Mouse (Mus musculus): Measurements from ENCODE around the gene Usp36.

Usp36 gene

DNA sequence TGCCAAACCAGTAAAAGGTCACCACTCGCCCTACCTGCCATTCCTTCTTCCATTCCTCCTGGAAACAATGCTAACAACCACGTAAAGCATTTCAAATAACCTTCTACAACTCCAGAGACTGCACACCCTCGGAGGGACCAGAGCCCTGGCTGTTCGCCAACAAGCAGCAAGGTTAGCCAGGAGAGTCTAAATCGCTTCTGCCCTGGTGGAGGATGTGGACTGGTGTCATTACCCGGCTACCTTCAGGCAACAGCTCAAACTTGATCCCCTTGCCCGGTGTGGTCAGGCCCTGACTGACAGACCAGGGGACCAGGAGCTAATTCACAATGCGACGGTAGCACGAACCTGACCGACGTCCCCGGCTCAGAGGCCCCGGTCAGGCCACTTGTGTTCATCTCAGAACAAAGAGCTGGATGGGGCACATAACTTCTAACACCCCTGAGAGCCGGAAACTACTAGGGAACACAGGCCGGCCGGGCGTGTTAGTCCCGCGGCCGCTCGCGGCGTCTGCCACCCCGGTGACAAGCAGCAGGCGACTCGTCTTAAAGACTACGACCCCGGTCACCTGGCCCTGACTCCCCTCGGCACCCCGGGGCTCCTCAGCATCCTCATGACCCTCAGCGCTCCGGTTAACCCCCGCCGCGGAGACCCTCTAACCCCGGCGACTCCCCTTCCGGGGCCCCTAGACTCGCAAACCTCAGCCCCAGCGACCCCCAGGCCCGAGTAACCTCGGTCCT is 42.5 kb downstream of the Usp36 start:
- peak; percentile 23 for DNase-seq

GRCm38 (mm10) chr11:118246724-118247123 is 43.3 kb downstream of the Usp36 start:
- no peak for DNase-seq

GRCm38 (mm10) chr11:118245130-118245529 is 44.9 kb downstream of the Usp36 start:
- DNase-seq: no peak

GRCm38 (mm10) chr11:118243627-118244261 is 46.3 kb downstream of the Usp36 start:
- no peak for DNase-seq

DNA sequence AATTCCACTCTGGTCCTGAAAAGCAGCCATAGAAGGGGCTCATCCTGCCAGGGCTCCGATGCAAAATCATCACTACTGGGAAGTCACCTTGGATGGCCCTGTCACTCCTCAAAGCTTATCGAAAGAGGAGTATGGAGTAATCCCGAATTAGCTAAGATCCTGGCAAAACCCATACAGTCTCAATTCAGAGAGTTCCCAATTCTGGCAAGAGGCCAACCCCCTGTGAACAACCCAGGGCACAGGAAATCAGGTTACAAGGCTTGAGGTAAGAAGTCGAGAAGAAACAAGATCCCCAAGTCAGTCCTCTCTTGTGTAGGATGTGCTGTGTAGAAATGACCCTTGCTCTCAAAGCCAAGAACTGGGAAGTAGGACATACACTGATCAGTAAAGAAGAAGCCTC is 47.5 kb downstream of the Usp36 start:
- DNase-seq: no peak

DNA sequence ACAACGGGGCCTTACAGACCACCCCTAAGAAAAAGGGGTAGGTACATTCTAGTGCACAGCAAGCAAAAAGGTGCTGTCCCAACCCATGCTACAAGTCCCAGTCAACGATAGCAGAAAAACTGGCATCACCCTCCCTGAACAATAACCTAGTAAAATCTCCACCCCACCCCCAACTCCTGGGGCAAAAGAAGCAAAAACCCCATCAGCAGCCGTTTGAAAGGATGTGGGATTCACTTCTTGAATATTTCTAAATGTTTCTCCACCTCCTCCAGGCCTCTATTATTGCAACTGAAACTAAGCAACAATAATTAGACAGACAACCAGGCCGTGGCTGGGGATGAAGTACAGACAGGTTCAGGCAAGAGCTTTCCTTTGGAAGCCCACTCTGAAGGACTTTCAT is 49.7 kb downstream of the Usp36 start:
- no peak for DNase-seq

DNA sequence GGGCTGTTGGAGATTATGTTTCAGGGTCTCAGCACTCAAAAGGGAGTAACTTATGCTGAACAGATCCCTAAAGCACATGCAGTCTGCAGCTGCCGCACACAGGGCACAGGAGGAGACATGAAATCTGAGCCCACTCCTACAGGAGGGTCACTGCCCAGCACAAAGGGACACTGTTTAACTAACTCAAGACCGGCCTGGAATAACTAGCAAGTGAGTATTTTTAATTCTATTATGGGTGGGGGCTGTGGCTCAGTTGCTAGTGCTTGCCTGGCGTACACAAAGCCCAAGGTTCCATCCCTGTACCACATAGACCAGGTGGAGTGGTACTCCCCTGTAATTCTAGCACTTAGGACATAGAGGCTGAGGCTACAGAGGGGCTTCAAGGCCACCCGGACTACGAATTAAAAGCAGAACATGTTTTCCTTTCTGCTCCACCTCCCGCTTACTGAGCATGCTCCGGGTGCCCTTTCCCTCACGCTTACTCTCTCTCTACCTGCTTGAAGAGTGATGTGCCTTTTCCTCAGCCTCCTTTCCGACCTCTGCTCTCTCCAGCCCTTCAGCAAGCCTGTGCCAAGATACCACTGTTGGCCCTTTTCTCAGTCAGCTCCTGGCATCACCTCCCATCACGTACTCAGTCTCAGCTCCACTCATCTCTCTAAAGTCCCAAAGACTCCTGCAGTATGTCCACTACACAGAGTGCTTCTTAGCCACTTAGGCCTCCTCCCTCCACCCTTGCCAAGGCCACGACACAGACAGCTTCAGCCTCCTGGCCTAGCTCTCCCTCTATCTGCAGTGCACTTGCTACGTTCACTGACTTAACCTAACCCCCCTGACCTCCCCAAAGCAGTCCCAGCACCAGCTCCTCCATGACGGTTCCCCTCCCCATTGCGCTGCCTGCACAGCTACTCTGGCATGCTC is 50.5 kb downstream of the Usp36 start:
- DNase-seq: no peak

GRCm38 (mm10) chr11:118236520-118237190 is 53.4 kb downstream of the Usp36 start:
- no peak for DNase-seq

GRCm38 (mm10) chr11:118234929-118235328 is 55.1 kb downstream of the Usp36 start:
- no peak for DNase-seq

GRCm38 (mm10) chr11:118234500-118234899 is 55.5 kb downstream of the Usp36 start:
- DNase-seq: no peak

DNA sequence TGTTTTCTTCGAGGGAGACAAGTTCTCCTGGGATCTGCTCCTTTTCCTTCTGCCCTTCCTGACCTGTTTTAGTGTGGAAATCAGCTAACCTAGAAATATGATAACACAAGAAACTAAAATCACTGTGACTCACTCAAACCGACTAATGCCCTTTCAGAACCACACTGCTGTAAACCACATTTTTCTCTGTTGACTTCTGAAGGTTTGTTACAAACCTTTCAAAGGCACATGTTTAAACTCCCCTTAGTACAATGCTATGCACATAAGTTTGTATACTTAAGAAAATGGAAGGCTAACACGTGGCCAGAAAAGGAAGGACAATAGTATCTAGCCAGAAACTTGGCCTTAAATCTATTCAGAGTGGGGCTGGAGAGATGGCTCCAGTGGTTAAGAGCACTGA is 56.1 kb downstream of the Usp36 start:
- DNase-seq: no peak

- DNase-seq: no peak
Measured at GRCm38 (mm10) chr11:118232314-118232831, 57.7 kb downstream of the Usp36 start.

- no peak for DNase-seq
Measured at GRCm38 (mm10) chr11:118229941-118230340, 60.1 kb downstream of the Usp36 start.

DNA sequence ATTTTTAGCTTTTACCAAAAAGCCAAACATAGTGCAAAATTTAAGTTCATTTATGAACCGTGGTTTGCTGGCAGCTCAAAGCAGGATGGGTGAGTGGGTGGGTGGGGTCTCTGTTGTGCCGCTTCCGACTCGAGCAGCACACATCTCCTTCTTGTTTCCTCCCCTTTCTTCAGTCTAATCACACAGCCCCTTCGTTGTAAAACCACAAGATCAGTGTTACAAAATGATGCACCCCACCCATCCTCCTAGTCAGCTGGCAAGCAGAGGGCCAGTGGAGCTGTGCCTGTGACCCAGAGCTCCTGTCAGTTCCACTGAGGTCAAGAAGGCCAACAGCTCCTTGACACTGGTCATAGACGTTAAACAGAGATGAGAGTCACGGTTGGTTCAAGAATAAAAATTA is 62.4 kb downstream of the Usp36 start:
- DNase-seq: no peak

- no peak for DNase-seq
Measured at GRCm38 (mm10) chr11:118226850-118227249, 63.2 kb downstream of the Usp36 start.

- DNase-seq: no peak
Measured at GRCm38 (mm10) chr11:118225862-118226261, 64.2 kb downstream of the Usp36 start.

GRCm38 (mm10) chr11:118225056-118225836 is 64.8 kb downstream of the Usp36 start:
- DNase-seq: no peak

GRCm38 (mm10) chr11:118223416-118224067 is 66.5 kb downstream of the Usp36 start:
- DNase-seq: no peak

DNA sequence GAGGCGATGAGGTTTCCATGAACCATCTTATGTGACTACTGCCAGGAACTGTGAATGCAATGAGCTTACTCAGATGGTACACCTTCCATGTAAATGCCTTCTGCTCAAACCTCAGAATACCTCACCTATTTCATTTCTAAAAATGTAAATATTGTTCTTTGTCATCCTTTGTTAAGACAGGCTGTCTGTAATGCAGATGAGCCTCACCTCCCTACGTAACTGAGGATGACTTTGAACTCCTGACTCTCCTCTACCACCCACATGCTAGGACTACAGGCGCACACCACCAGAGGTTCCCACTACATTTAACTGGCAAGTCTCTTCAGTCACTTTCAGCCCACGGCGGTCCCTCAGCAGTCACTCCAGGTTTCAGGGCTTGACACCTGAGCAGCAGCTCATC is 67.1 kb downstream of the Usp36 start:
- DNase-seq: no peak

DNA sequence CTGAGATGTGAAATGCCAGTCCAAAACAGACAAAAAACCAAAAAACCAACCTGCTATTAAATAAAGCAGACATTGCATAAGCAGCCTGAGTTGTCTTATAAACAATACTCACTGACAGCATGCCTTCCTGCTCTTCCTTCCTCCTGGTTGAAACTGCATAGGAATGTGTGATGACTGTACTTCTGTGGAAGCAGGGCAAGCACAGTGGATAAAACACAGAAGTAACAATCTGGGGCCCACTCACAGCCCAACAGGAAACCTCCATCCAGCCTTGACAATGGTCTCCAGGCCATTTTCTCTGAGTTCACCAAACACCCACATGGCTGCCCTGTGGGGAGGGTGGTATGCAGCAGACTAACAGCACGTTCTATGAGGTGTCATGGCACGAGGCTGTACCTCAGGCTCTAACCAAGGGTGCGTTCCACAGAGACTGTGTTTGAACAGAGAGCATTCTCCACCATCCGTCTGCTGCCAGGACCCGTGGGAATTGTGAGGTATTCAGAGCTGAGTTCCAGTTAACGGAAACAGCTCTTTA is 67.6 kb downstream of the Usp36 start:
- DNase-seq: no peak

Measured in right cerebral cortex, postnatal 25 days (tissue).